Mouse (Mus musculus) brain, embryonic 14.5 days (tissue): ENCODE results near the gene Srl. TPM values are rescaled to one million over a fixed set of nuclear protein-coding genes. Genes with fewer than 3 reads are reported as not detected.
"Not testable (repeated sequence)": the region's sequence is repeated elsewhere in the genome, so short reads cannot be mapped to it uniquely, and the experiment has no call there.

Source experiments
- DNase-seq: peaks from one replicate; pipeline ENCODE4 v3.0.0-alpha.2; 2011; ENCODE audit warnings: low read depth
- CTCF ChIP-seq: fragments of 200-500 bp; IDR thresholded peaks from 2 replicates; pipeline ENCODE4 v1.5.1; 2012; ENCODE audit warnings: inconsistent platforms, mild to moderate bottlenecking, moderate library complexity, borderline replicate concordance; ENCODE audit not compliant: insufficient read depth, insufficient read length; ENCODE audit errors: extremely low read depth
- POLR2A ChIP-seq: fragments of 200-500 bp; IDR thresholded peaks from 2 replicates; pipeline ENCODE4 v1.6.1; 2012; ENCODE audit warnings: mild to moderate bottlenecking, inconsistent platforms, borderline replicate concordance; ENCODE audit not compliant: poor library complexity, insufficient read depth, insufficient read length, severe bottlenecking; ENCODE audit errors: extremely low read depth
- polyA plus RNA-seq: library from polyadenylated mRNA; depleted of rRNA; stranded (reverse); fragments of >200 nt; gene quantifications from 2 replicates; pipeline ENCODE4 v1.2.3, GENCODE M21; 2012

Srl gene
- polyA plus RNA-seq, 1 experiment: 26.2 TPM

GRCm38 (mm10) chr16:4551056-4551455 is 9.4 kb upstream of the Srl start:
- no peak for TF ChIP-seq POLR2A
- peak; percentile 98 for TF ChIP-seq CTCF
- DNase-seq: peak; percentile 80

- TF ChIP-seq CTCF (0 out of 2 replicates have a peak, but pooled peaks have one; percentile 14), POLR2A (no peak)
Observed at GRCm38 (mm10) chr16:4548953-4549688, 7.5 kb upstream of the Srl start.

DNA sequence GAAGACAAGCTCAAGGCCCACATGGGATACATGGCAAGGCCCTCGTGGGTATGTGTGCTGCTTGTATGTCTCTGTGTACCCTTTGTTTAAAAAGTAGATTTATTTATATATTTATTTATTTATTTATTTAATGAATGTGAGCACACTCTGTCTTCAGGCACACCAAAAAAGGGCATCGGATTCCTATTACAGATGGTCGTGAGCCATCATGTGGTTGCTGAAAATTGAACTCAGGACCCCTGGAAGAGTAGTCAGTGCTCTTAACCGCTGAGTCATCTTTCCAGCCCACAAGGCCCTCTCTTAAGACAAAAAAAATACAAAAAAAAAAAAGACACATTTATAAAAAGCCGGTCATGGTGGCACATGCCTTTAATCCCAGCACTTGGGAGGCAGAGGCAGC is 6.0 kb upstream of the Srl start:
- DNase-seq: no peak
- TF ChIP-seq CTCF (no peak), POLR2A (no peak)

More at GRCm38 (mm10) chr16:4548953-4549688, 7.5 kb upstream of the Srl start:
- DNase-seq: no peak

- TF ChIP-seq CTCF (no peak), POLR2A (no peak)
- no peak for DNase-seq
Observed at GRCm38 (mm10) chr16:4546838-4547237, 5.2 kb upstream of the Srl start.

DNA sequence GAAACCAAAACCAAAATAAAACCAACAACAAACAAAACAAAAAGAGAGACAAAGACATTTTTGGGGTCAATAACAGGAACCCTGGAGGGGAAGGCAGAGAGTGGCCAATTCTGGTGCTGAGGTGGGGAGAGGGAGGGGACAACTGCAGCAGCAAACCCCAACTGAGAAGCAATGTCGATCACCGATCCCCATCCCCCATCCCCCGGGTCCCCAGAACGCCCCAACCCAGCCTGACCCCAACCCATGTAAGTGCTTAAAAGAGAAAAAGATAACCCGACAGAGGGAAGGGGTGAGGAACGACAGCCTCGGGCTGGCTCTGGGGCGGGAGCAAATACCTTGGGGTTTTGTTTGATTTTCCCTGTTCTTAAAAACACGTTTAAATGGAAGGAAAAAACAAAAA is 3.2 kb upstream of the Srl start:
- no peak for DNase-seq
- TF ChIP-seq POLR2A (no peak), CTCF (no peak)

DNA sequence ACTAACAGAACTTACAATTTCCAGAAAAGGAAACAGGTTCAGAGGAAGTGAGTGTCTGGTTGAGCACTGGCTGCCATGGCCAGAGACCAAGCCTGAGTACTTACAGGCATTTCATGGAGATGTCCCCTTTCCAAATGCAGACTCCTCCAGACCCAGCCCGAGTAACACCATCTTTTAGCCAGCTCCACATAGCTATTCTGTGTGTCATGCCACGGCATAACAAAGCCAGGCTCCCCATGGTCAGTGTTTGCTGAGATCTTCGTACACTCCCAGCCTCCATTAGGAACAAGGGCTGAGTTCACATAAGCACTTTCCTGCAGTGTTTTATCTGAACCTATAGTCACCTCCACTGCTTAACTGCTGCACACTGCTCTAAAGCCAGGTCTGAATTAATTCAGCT is 1.6 kb upstream of the Srl start:
- TF ChIP-seq POLR2A: no peak
- TF ChIP-seq CTCF: no peak
- DNase-seq: no peak

- DNase-seq: no peak
Observed at GRCm38 (mm10) chr16:4542236-4542774, 689 bp upstream of the Srl start.

GRCm38 (mm10) chr16:4541033-4541432 is 583 bp downstream of the Srl start:
- DNase-seq: no peak
- no peak for TF ChIP-seq CTCF
- no peak for TF ChIP-seq POLR2A

More at GRCm38 (mm10) chr16:4542236-4542774, 689 bp upstream of the Srl start:
- TF ChIP-seq CTCF: no peak
- TF ChIP-seq POLR2A: no peak

DNA sequence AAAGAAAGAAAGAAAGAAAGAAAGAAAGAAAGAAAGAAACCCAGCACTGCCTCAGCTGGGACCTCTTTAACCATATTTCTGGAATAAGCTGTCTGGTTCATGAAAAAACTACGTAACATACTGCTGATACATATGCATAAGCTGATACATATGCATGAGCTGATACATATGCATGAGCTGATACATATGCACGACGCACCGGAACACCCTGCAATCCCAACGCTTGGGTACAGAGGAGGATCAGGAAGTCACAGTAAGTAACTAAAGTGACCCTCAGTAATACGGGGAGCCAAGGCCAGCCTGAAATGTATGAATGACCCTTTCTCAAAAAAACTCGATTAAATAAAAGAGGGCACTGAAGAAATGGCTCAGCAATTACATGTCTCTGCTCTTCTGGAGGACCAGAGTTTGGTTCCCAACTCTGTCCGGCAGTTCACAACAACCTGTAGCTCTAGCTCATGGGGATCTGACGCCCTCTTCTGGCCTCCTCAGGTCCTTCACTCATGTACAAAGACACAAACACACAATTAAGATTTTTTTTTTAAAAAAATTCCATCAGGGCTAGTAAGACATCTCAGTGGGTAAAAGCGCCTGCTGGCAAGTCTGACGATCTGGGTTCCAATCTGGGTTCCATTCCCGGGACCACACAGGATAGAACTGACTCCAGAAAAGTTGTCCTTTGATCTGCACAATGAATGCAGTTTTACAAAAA is 1.4 kb downstream of the Srl start:
- TF ChIP-seq POLR2A (no peak), CTCF (no peak)
- peak; percentile 87 for DNase-seq

GRCm38 (mm10) chr16:4539521-4539920 is 2.1 kb downstream of the Srl start:
- no peak for TF ChIP-seq CTCF
- TF ChIP-seq POLR2A: no peak
- no peak for DNase-seq

DNA sequence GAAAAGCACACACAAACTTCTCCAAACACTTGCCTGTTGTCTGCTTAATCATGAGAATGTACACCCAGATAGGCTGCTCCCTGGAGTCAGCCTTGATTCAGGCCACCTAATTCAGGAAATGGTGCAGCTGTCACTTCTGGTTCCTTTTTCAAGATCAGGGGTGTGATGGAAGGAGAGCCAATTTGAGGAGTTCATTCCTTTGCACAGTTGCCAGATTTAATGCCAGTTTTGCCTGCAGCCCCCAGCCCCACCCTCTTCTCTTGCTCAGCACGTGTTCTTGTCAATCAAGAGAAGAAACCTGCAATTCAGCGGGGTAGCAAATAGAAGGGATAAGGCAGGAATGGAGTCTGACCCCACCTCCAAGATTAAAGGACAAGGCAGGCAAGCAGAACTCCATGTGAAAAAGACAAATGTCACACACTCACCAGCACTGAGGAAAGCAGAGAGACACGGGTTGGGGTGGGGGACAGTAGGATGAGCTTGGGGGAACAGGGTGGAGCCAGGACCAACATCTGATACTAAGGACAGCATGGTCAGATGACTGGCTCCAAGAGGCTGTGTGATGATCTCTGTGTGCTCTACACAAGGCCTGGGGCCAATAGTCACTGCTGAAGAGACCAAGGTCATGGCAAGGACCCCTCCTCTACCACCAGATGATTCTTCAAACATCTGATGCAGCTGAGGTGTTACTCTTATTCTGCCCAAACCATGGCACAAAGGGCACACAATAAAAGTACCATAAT is 3.8 kb downstream of the Srl start:
- DNase-seq: peak; percentile 22
- TF ChIP-seq CTCF (no peak), POLR2A (no peak)

- not testable (repeated sequence) for DNase-seq
Observed at GRCm38 (mm10) chr16:4527373-4527772, 14.2 kb downstream of the Srl start.
